Mouse (Mus musculus): ENCODE results near the gene Psmb11.

GRCm38 (mm10) chr14:54650621-54651454 is 29.6 kb downstream of the Psmb11 start:
- TF ChIP-seq CTCF (IDR thresholded peaks at IDR 0.05) (peak; percentile 96), EP300 (IDR thresholded peaks at IDR 0.05) (no peak)

Measured in lung, postnatal 0 days (tissue).